Mouse (Mus musculus): ENCODE measurements at regions not wholly inside any gene's neighbourhood (a gene's known extent, or its start where the extent isn't known, plus 50 kb on each side); places are given as distances from the start of the nearest gene placed in this dataset.

DNA sequence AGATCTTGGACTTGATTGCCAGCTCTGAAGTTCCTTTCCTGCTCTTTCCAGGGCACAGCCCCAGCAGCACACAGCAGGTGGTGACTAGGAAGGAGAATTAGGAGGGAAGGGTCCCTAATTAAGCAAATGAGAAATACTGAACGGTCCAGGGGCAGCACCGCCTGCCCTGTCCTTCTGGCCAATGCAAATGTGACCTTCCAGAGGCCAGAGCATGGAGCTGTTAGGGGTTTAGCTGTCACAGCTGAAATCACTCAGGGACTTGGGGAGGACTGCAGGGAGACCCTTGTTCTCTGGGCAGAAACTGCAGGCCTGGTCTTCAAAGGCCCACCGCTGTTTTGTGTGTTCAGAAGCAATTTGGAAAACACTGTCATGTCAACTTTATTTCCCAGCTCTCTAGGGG is 400.2 kb upstream of the Got2 start:
- Histone ChIP-seq H3K4me3 (replicated peaks in 1 of 3; ENCODE audit: low read depth in 2 of 3, low read length in 2 of 3, poor library complexity in 1 of 3) (no peak overlapping the region), H3K9me3 (replicated peaks; ENCODE audit: low read length) (no peaks in the 10 kb centered on the region), H3K4me2 (ENCODE audit: insufficient read depth, low read depth, poor library complexity, severe bottlenecking) (no peak overlapping the region), H3K79me2 (replicated peaks; ENCODE audit: control insufficient read depth, extremely low read depth, insufficient read depth, poor library complexity, severe bottlenecking) (no peaks in the 10 kb centered on the region), H3K27me3 (replicated peaks) (peaks cover 13% of the 10 kb centered on the region), H3K9ac (ENCODE audit: insufficient read depth, low read depth) (no peak overlapping the region), H3K36me3 (replicated peaks in 1 of 2; ENCODE audit: control insufficient read depth in 1 of 2, insufficient read depth in 1 of 2, low read length in 1 of 2) (no peaks in the 10 kb centered on the region), H3K27ac (ENCODE audit: insufficient read depth, low read depth) (no peak overlapping the region), H3K4me1 (ENCODE audit: control insufficient read depth in 1 of 2, insufficient read depth in 2 of 2) (no peaks in the 10 kb centered on the region)
- no peak for DNase-seq (ENCODE audit: extremely low read depth)
- TF ChIP-seq EP300 (IDR thresholded peaks at IDR 0.05; ENCODE audit: low read length) (no peak), HCFC1 (IDR thresholded peaks at IDR 0.05; ENCODE audit: low read depth, low read length) (no peak)
- dilution Hi-C loops (cut with MboI; ENCODE audit: extremely low pct_ligation_motif_present, extremely low pct_unique_long_range_greater_than_20kb, low sequenced_read_pairs): no loop called here
- in situ Hi-C loops (cut with MboI; ENCODE audit: low pct_ligation_motif_present, low pct_unique_long_range_greater_than_20kb, low sequenced_read_pairs): no loop called here

DNA sequence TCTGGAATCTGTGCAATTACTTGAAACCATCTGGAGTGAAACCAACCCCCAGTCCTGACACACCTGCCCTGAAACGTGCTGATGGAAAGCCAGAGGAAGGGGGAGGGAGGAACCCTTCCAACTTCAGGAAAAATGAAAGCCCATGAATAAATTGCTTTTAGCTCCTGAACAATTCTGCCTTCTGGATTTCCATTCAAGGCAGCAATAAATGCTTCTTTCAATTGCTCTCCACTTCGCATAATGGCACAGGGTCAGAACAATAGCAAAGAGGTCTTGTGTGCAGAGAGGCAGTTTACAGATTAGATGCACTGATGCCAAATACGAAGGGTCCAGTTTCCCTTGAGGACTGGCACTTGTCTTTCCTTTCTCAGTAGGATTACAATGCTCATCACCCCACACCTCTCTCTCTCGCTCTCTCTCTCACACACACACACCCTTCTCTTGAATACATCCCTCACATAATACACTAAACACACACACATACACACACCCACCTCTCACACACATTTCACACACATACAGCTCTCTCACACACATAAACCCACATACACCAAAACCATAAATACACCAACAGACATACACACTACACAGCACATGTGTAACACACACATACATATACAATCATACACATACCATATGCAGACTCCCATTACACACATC is 389.3 kb upstream of the Got2 start:
- DNase-seq (ENCODE audit: extremely low read depth): no peak
- in situ Hi-C loops (cut with MboI; ENCODE audit: low pct_ligation_motif_present, low pct_unique_long_range_greater_than_20kb, low sequenced_read_pairs): no loop called here
- Histone ChIP-seq H3K4me1 (ENCODE audit: control insufficient read depth in 1 of 2, insufficient read depth in 2 of 2) (no peaks in the 10 kb centered on the region), H3K4me3 (replicated peaks in 1 of 3; ENCODE audit: low read depth in 2 of 3, low read length in 2 of 3, poor library complexity in 1 of 3) (no peak overlapping the region), H3K9ac (ENCODE audit: insufficient read depth, low read depth) (no peak overlapping the region), H3K79me2 (replicated peaks; ENCODE audit: control insufficient read depth, extremely low read depth, insufficient read depth, poor library complexity, severe bottlenecking) (no peaks in the 10 kb centered on the region), H3K27me3 (replicated peaks) (no peaks in the 10 kb centered on the region), H3K27ac (ENCODE audit: insufficient read depth, low read depth) (no peak overlapping the region), H3K4me2 (ENCODE audit: insufficient read depth, low read depth, poor library complexity, severe bottlenecking) (no peak overlapping the region), H3K9me3 (replicated peaks; ENCODE audit: low read length) (no peaks in the 10 kb centered on the region), H3K36me3 (replicated peaks in 1 of 2; ENCODE audit: control insufficient read depth in 1 of 2, insufficient read depth in 1 of 2, low read length in 1 of 2) (no peaks in the 10 kb centered on the region)
- TF ChIP-seq GABPA (IDR thresholded peaks at IDR 0.05; ENCODE audit: insufficient replicate concordance, low read depth, low read length) (no peak), ZNF384 (IDR thresholded peaks at IDR 0.05; ENCODE audit: low read depth, low read length) (no peak), NELFE (IDR thresholded peaks at IDR 0.05; ENCODE audit: low read depth, low read length) (no peak), E2F4 (IDR thresholded peaks at IDR 0.05; ENCODE audit: insufficient replicate concordance, low read depth, low read length) (no peak), ZC3H11A (IDR thresholded peaks at IDR 0.05; ENCODE audit: low read depth, low read length) (no peak), MXI1 (IDR thresholded peaks at IDR 0.05; ENCODE audit: low read depth, low read length) (no peak), POLR2AphosphoS2 (IDR thresholded peaks at IDR 0.05; ENCODE audit: low read depth, low read length) (no peak), MEF2A (IDR thresholded peaks at IDR 0.05; ENCODE audit: borderline replicate concordance, low read depth, low read length) (no peak), CHD2 (IDR thresholded peaks at IDR 0.05; ENCODE audit: low read length) (no peak), UBTF (IDR thresholded peaks at IDR 0.05; ENCODE audit: low read depth, low read length) (no peak), KAT2A (IDR thresholded peaks at IDR 0.05; ENCODE audit: insufficient replicate concordance, low read length) (no peak), JUN (IDR thresholded peaks at IDR 0.05; ENCODE audit: insufficient read depth, low read depth, low read length) (no peak), SIN3A (IDR thresholded peaks at IDR 0.05; ENCODE audit: low read length) (no peak), BHLHE40 (IDR thresholded peaks at IDR 0.05; ENCODE audit: low read depth, low read length) (no peak), HCFC1 (IDR thresholded peaks at IDR 0.05; ENCODE audit: low read depth, low read length) (no peak)
- dilution Hi-C loops (cut with MboI; ENCODE audit: extremely low pct_ligation_motif_present, extremely low pct_unique_long_range_greater_than_20kb, low sequenced_read_pairs): no loop called here

Measured in CH12.LX (cell line).